Mouse (Mus musculus): ENCODE measurements at regions not wholly inside any gene's neighbourhood (a gene's known extent, or its start where the extent isn't known, plus 50 kb on each side); places are given as distances from the start of the nearest gene placed in this dataset.

DNA sequence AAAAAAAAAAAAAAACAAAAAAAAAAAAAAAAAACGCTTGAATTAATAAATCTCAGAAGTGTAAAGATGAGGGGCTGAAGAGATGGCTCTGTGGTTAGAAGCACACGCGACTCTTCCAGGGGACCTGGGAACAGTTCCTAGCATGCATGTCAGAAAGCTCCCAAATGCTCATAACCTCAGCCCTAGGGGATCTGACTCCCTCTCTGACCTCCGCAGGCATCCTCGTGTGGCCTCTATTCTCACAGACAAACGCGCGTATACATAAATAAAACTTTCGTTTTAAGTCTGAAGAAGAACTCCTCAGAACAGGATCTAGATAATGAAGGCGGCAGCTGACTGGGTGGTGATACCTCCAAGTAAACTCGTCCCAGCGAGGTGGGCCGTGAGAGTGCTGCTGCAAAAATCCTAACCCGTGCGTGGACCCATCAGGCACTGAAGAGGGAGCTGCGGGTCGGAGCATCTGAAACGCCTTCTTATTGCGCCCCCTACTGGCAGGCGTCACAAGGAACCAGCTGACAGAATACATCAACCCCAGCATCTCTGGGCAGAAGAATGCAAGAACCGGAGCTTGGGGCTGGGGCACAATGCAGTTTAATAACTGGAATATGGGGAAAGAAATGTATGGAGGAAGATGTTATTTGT, 266.2 kb downstream of the Pdcd6ip start:
- 7% methylated on average over 21 of the region's 21 CpGs for WGBS
- Histone ChIP-seq H3K27ac (replicated peaks) (no peak overlapping the region), H3K9ac (ENCODE audit: low read length) (no peak overlapping the region), H3K27me3 (ENCODE audit: control insufficient read depth, insufficient read depth, low read length) (no peaks in the 10 kb centered on the region), H3K9me3 (ENCODE audit: control insufficient read depth, low read length) (no peaks in the 10 kb centered on the region), H3K4me3 (ENCODE audit: low read depth, low read length) (peak overlapping the region; percentile 34), H3K4me1 (replicated peaks; ENCODE audit: control insufficient read depth, insufficient read depth) (no peaks in the 10 kb centered on the region), H3K36me3 (ENCODE audit: control insufficient read depth, insufficient read depth, low read length) (no peaks in the 10 kb centered on the region), H3K4me2 (replicated peaks; ENCODE audit: low read depth) (peak overlapping the region; percentile 44)
- peak; percentile 75 for DNase-seq (ENCODE audit: low spot score)
- ATAC-seq (ENCODE audit: low FRiP score, low TSS enrichment) = peak; percentile 53; the same call in 1 of the 2 replicates
- no peak for TF ChIP-seq EP300 (optimal IDR thresholded peaks at IDR 0.05)
- TF ChIP-seq CTCF (IDR thresholded peaks at IDR 0.05; ENCODE audit: low read depth) = peak; percentile 95

DNA sequence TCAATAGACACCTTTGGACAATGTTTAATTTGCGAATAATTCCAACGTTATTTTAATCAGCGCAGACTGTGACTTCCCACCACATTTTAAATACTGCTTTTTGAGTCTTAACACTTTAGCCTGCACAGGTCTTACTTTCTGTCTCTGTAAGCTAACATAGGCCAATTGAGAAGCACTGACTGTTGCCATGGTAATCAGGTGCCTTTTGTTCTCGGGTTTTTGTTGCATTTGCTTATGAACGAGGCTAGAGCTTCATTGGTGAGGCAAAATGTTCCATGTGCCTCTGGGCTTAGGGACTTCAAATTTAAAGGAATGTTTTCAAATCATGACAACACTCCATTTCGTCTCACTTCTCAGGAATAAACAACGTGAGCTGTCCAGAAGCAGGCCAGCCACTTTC, 269.7 kb downstream of the Pdcd6ip start:
- Histone ChIP-seq H3K27ac (replicated peaks) (no peak overlapping the region), H3K9ac (ENCODE audit: low read length) (no peak overlapping the region), H3K27me3 (ENCODE audit: control insufficient read depth, insufficient read depth, low read length) (no peaks in the 10 kb centered on the region), H3K36me3 (ENCODE audit: control insufficient read depth, insufficient read depth, low read length) (no peaks in the 10 kb centered on the region), H3K4me1 (replicated peaks; ENCODE audit: control insufficient read depth, insufficient read depth) (no peaks in the 10 kb centered on the region), H3K4me2 (replicated peaks; ENCODE audit: low read depth) (no peak overlapping the region), H3K4me3 (ENCODE audit: low read depth, low read length) (no peak overlapping the region), H3K9me3 (ENCODE audit: control insufficient read depth, low read length) (no peaks in the 10 kb centered on the region)
- 67% methylated on average over 7 of the region's 7 CpGs for WGBS
- DNase-seq (ENCODE audit: low spot score) (no peak), ATAC-seq (ENCODE audit: low FRiP score, low TSS enrichment) (no peak)
- TF ChIP-seq CTCF (IDR thresholded peaks at IDR 0.05; ENCODE audit: low read depth) = no peak
- no peak for TF ChIP-seq EP300 (optimal IDR thresholded peaks at IDR 0.05)

DNA sequence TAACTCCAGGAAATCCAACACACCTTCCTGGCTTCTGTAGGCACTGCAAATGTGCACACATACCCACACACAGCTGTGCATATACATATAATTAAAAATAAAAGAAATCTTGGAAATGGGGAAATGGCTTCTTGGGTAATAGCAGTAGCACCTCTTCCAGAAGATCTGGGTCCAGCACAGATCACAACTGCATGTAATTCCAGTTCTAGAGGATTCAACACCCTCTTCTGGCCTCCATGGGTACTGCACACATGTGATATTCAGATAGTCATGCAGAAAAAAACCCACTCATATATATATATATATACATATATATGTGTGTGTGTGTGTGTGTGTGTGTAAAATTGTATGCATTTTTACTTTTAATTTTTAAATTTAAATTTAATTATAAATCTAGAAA, 272.1 kb downstream of the Pdcd6ip start:
- DNase-seq (ENCODE audit: low spot score) = no peak
- ATAC-seq (ENCODE audit: low FRiP score, low TSS enrichment) = no peak
- Histone ChIP-seq H3K4me3 (ENCODE audit: low read depth, low read length) (no peak overlapping the region), H3K4me1 (replicated peaks; ENCODE audit: control insufficient read depth, insufficient read depth) (no peaks in the 10 kb centered on the region), H3K9me3 (ENCODE audit: control insufficient read depth, low read length) (no peaks in the 10 kb centered on the region), H3K27ac (replicated peaks) (no peak overlapping the region), H3K9ac (ENCODE audit: low read length) (no peak overlapping the region), H3K4me2 (replicated peaks; ENCODE audit: low read depth) (no peak overlapping the region), H3K36me3 (ENCODE audit: control insufficient read depth, insufficient read depth, low read length) (no peaks in the 10 kb centered on the region), H3K27me3 (ENCODE audit: control insufficient read depth, insufficient read depth, low read length) (no peaks in the 10 kb centered on the region)
- TF ChIP-seq EP300 (optimal IDR thresholded peaks at IDR 0.05) (no peak), CTCF (IDR thresholded peaks at IDR 0.05; ENCODE audit: low read depth) (peak; percentile 53)

DNA sequence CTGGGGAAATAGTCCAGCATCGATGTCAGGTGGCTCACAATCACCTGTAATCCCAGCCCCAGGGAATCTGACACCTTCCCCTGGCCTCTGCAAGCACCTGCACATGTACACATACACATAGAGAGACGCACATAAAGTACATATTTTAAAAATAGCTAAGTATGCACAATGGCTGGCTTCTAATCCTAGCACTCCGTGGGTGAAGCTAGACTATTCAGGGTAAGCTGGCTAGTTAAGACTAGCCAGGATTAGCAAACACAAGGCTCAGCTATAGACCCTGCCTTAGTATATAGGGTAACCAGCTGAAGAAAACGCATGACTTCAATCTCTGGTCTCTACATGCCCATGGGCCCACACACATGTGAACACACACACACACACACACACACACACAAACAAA, 274.6 kb downstream of the Pdcd6ip start:
- 69% methylated on average over 4 of the region's 4 CpGs for WGBS
- H3K36me3 ChIP-seq (ENCODE audit: control insufficient read depth, insufficient read depth, low read length) = no peaks in the 10 kb centered on the region
- H3K4me1 ChIP-seq (replicated peaks; ENCODE audit: control insufficient read depth, insufficient read depth) = no peaks in the 10 kb centered on the region
- no peak overlapping the region for H3K9ac ChIP-seq (ENCODE audit: low read length)
- no peak for TF ChIP-seq EP300 (optimal IDR thresholded peaks at IDR 0.05)
- H3K27ac ChIP-seq (replicated peaks) = no peak overlapping the region
- H3K4me2 ChIP-seq (replicated peaks; ENCODE audit: low read depth) = no peak overlapping the region
- no peak overlapping the region for H3K4me3 ChIP-seq (ENCODE audit: low read depth, low read length)
- ATAC-seq (ENCODE audit: low FRiP score, low TSS enrichment) = no peak
- DNase-seq (ENCODE audit: low spot score) = no peak
- no peaks in the 10 kb centered on the region for H3K9me3 ChIP-seq (ENCODE audit: control insufficient read depth, low read length)
- no peaks in the 10 kb centered on the region for H3K27me3 ChIP-seq (ENCODE audit: control insufficient read depth, insufficient read depth, low read length)

DNA sequence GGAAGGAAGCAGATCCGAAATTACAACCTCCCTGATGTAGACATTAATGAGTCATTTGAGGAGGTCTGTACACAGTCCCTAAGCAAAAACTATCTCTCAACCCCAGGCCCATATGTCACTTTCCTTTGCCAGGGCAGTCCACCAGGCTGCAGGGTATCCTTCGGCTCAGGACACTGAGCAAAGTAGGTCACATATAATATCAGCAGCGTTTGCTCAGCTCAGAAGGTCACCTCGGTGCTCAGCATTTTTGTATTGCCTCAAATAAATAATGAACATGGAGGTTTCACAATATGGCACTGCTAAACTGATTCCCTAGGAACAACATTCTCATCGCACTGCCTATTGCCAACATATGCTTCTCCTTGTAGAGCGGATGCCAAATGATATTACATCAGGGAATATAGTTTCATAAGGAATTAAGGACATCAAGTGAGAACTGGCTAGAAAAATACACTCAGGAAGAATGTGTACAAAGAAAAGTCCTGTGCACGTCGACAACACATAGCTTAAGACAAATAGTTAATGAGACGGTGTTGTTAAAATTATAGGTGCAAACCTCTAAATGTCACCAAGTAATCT, 275.4 kb downstream of the Pdcd6ip start:
- no peak overlapping the region for H3K27ac ChIP-seq (replicated peaks)
- H3K27me3 ChIP-seq (ENCODE audit: control insufficient read depth, insufficient read depth, low read length) = no peaks in the 10 kb centered on the region
- H3K36me3 ChIP-seq (ENCODE audit: control insufficient read depth, insufficient read depth, low read length) = no peaks in the 10 kb centered on the region
- ATAC-seq (ENCODE audit: low FRiP score, low TSS enrichment) (no peak), DNase-seq (ENCODE audit: low spot score) (no peak)
- H3K9me3 ChIP-seq (ENCODE audit: control insufficient read depth, low read length) = no peaks in the 10 kb centered on the region
- H3K9ac ChIP-seq (ENCODE audit: low read length) = no peak overlapping the region
- no peak overlapping the region for H3K4me2 ChIP-seq (replicated peaks; ENCODE audit: low read depth)
- TF ChIP-seq CTCF (IDR thresholded peaks at IDR 0.05; ENCODE audit: low read depth) (no peak), EP300 (optimal IDR thresholded peaks at IDR 0.05) (no peak)
- WGBS = 77% methylated on average over 9 of the region's 9 CpGs
- no peak overlapping the region for H3K4me3 ChIP-seq (ENCODE audit: low read depth, low read length)
- no peaks in the 10 kb centered on the region for H3K4me1 ChIP-seq (replicated peaks; ENCODE audit: control insufficient read depth, insufficient read depth)

DNA sequence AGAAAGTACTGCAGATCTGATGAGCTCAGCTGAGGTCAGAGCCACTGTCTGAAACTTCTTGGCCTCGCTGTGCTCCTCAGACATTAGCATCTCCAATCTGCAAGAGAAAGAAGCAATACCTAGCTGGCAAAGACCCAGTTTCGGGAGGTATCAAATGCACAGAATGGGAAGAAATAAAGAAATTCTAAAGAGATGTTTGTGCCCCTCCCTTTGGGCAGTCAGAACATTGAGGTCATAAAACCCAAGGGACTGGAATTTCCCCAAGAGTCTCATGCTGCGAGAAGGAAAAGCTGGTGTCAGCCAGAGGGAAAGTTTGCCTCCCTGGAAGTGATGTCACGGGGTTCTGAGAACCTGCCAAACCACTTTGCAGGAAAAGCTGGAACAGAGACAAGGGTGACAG, 277.6 kb downstream of the Pdcd6ip start:
- Histone ChIP-seq H3K9ac (ENCODE audit: low read length) (no peak overlapping the region), H3K27ac (replicated peaks) (no peak overlapping the region), H3K9me3 (ENCODE audit: control insufficient read depth, low read length) (no peaks in the 10 kb centered on the region), H3K4me1 (replicated peaks; ENCODE audit: control insufficient read depth, insufficient read depth) (no peaks in the 10 kb centered on the region), H3K36me3 (ENCODE audit: control insufficient read depth, insufficient read depth, low read length) (no peaks in the 10 kb centered on the region), H3K4me3 (ENCODE audit: low read depth, low read length) (no peak overlapping the region), H3K4me2 (replicated peaks; ENCODE audit: low read depth) (no peak overlapping the region), H3K27me3 (ENCODE audit: control insufficient read depth, insufficient read depth, low read length) (no peaks in the 10 kb centered on the region)
- DNase-seq (ENCODE audit: low spot score) (no peak), ATAC-seq (ENCODE audit: low FRiP score, low TSS enrichment) (no peak)
- no peak for TF ChIP-seq CTCF (IDR thresholded peaks at IDR 0.05; ENCODE audit: low read depth)
- TF ChIP-seq EP300 (optimal IDR thresholded peaks at IDR 0.05) = no peak
- 80% methylated on average over 4 of the region's 4 CpGs for WGBS

Data from stomach, postnatal 0 days (tissue).